Mouse (Mus musculus) common myeloid progenitor, adult 5-6 weeks (primary cell): ENCODE results near the gene Sf3b3. TPM values are rescaled to one million over a fixed set of nuclear protein-coding genes. Genes with fewer than 3 reads are reported as not detected.

ENCODE experiments used
- ATAC-seq: replicated peaks from 2 replicates; pipeline ENCODE4 v1.8.0; 2016; ENCODE audit warnings: low read depth, mild to moderate bottlenecking, moderate TSS enrichment, inconsistent platforms; ENCODE audit not compliant: poor library complexity, severe bottlenecking
- total RNA-seq: library from RNA; stranded (forward); fragments of 200-1000, 187-1606 nt; gene quantifications from 2 replicates; pipeline ENCODE4 v1.2.3, GENCODE M21; 2017

Sf3b3 gene
- total RNA-seq, 1 experiment from 2014 or later = 201 TPM

- ATAC-seq = no peak
Measured at GRCm38 (mm10) chr8:110847645-110848495, 1.3 kb upstream of the Sf3b3 start.

DNA sequence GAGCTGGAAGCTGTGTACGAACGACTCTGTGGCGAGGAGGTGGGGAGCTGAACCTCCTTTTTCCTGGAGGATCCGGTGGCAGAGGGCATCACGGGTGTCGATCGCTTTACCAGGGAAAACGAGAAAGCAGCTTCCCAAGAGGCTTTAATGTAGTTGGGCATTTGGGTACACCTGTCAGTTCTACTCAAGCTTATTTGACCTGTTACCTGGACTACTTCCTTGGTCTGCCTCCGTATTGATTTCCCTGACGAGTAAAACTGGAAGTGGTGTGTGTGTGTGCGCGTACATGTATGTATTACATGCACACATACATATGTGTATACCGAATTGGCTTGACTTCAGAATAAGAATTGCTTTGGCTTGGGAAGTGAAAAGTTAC, 573 bp upstream of the Sf3b3 start:
- ATAC-seq = peak; percentile 29

GRCm38 (mm10) chr8:110845821-110846404, 674 bp downstream of the Sf3b3 start:
- no peak for ATAC-seq

- ATAC-seq = no peak
Measured at GRCm38 (mm10) chr8:110844941-110845340, 1.6 kb downstream of the Sf3b3 start.

GRCm38 (mm10) chr8:110843207-110843606, 3.4 kb downstream of the Sf3b3 start:
- ATAC-seq = no peak

DNA sequence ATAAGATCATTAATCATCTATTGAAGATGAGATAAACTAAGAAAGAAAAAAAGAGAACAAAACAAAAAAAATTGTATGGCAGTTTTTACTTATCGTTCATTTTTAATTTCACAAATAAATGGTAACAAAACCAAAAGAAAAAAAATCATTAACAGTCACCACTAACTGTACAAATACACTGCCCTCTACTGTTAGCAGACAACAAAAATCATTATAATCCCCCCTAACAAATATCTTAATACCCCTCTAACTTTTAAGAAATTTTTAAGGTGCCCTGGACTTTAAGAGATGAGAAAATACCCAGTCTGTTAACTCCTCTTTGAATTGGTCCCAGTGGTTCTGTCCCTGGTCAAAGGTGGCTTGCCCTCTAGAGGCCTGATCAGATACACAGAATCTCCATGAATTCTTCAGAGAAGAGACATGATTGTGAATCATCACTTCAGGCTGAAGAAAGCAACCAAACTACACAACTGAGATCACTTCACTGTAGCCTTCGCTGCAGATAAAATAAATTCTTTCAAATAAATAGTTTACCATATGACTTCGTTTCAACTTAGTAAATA, 4.5 kb downstream of the Sf3b3 start:
- ATAC-seq = no peak

DNA sequence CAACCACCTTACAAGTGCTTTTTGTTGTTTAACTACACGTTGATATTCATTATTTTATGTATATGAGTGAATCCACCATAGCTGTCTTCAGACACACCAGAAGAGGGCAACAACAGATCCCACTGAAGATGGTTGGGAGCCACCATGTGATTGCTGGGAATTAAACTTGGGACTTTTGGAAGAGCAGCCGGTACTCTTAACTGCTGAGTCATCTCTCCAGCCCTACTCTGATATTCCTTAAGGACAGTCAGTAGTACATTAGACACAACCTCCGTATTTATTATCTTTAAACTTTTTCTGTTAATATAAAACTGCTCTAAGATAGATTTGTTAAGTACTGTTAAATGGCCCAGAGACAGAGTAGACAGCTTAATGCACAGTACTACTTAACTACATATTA, 14.6 kb downstream of the Sf3b3 start:
- no peak for ATAC-seq

DNA sequence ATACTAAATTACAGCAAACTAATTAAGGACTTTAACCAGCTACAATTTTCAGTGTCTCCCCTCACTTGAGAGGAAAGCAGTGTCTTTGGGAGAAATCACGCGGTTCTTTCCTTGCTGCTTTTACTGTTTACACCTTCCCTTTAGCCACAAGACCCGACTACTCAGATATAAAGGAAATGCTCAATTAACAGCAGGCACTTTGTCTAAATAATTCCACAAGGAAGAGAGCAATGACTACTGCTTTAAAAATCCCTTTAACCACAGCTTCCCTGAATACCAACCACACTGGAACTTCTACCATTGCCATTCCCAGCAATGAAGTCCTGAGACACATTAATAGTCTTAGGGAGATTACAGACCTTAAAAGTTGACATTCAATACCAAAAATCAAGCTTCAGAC, 18.1 kb downstream of the Sf3b3 start:
- no peak for ATAC-seq

GRCm38 (mm10) chr8:110824861-110825260, 21.7 kb downstream of the Sf3b3 start:
- no peak for ATAC-seq

DNA sequence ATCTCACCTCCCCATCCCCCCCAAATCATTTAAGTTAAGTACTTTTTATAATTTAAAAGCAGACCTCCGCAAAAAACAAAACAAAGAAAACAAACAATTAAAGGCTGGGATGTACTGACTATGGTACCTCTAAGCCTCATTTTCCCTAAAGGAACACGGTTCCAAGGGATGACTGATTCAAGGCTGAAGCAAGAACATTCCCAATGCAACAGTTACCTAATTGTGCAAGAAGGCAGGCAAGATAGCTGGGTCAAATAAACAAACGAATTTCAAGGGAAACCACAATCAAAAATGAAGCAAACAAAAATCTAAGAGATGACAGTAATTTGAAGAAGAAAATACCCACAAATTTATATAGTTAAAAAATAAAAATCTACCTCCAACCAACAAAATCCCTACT, 24.6 kb downstream of the Sf3b3 start:
- ATAC-seq = no peak

DNA sequence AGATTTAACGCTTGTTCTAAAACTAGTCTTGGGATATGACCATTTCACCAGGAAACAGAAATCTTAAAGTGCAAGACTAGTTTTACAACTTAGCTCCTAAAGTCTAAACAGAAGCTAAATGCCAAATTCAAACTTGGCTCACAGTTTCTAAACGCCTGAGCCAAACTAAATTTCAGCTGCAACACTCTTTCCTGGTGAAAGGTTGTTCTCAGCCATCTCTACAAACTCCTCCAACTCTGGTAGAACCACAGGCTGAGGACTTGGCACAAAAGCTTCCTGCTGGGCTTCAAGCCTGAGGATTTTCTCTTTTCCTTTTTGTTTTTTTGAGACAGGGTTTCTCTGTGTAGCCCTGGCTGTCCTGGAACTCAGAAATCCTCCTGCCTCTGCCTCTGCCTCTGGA, 26.3 kb downstream of the Sf3b3 start:
- no peak for ATAC-seq

DNA sequence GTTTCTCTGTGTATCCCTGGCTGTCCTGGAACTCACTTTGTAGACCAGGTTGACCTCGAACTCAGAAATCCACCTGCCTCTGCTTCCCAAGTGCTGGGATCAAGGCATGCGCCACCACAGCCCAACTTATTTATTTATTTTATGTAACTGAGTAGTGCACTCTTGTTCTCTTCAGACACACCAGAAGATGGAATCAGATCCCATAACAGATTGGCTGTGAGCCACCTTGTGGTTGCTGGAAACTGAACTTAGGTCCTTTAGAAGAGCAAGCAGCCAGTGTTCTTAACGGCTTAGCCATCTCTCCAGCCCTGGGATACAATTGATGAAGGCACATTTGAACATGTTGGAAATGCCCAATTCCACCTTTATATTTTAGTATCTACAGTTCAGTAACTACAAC, 28.0 kb downstream of the Sf3b3 start:
- ATAC-seq = no peak

GRCm38 (mm10) chr8:110816990-110817389, 29.6 kb downstream of the Sf3b3 start:
- ATAC-seq = no peak

GRCm38 (mm10) chr8:110815308-110815707, 31.3 kb downstream of the Sf3b3 start:
- no peak for ATAC-seq

DNA sequence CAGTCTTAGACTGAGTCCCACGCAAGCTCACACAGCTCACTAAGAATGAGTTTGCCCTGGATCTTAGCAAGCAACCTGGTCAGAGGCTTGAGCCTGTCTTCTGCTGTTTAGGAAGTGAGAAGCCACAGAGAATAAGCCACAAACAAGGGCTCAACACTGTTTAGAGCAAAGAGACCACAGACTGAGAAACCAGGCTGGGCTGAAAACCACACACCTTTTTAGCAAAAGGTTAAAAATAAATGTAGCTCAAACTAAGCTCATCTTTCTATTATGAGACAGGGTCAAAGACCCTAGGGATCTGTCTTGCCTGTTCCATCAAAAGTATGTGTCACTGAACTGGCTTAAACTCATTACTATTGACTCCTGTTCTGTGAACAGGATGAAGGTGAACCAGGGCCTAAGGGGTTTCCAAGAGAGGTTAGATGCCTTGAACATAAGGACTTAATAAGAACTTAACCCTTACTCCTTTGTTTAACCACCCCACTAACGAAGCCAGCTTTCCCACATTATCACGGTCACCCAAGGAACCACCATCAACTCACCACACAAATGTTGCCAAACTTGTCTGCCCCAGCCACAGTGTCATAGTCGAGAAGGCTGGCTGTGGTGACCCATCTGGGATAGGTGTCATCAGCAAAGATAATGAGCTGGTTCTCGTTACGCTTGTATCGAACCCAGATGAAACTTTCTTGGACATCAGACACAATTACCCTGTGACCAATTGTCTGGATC, 33.3 kb downstream of the Sf3b3 start:
- peak; percentile 36; the same call in 1 of the 2 replicates for ATAC-seq

GRCm38 (mm10) chr8:110812349-110813080, 34.1 kb downstream of the Sf3b3 start:
- ATAC-seq = no peak; the same call in 1 of the 2 replicates

- ATAC-seq = no peak
Measured at GRCm38 (mm10) chr8:110811793-110812192, 34.8 kb downstream of the Sf3b3 start.

DNA sequence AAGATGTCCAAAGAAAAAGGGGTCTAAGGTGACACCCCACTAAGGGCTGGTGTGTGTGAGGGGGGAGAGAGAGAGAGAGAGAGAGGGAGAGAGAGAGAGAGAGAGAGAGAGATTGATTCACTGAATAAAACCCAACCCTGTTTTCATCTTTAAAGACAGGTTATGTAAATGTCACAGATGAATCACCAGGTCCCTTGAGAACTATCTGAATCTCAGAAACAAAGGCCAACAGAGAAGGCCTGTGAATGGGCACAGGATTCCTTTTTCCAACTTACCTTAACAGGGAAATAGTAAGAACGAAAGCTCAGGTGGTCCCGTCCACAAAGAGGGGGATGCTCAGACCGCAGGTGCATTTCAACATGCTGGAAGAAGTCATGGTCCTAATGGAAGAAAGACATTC, 35.5 kb downstream of the Sf3b3 start:
- no peak for ATAC-seq

- no peak for ATAC-seq
Measured at GRCm38 (mm10) chr8:110810481-110811065, 36.0 kb downstream of the Sf3b3 start.

- ATAC-seq = no peak
Measured at GRCm38 (mm10) chr8:110809831-110810230, 36.8 kb downstream of the Sf3b3 start.
